Mouse (Mus musculus): Measurements from ENCODE around the gene Wdr6.
A peak's percentile ranks its signal among the peaks of the same experiment; 100 is the strongest.

DNA sequence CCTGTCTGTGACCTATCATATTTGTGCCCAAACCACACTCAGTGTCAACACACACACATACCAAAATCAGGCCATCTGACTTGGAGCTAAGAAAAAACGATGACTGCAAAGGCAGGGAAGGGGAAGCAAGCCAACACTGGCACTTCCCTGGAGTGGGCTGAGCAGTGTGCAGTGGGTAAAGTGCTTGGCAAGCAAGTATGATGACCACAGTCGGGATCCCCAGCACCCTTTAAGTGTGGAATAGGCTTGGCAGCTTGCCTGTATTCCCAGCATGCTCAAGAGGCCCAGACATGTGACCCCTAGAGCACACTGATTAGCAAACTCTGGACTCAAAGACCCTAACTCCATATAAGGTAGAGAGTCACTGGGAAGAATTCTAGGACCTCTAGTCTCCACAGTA, 48.0 kb upstream of the Wdr6 start:
- TF ChIP-seq EP300 (IDR thresholded peaks at IDR 0.05; ENCODE audit: insufficient read depth, low read depth, low read length) (peak; percentile 62; the same call in 1 of the 2 replicates), POLR2A (IDR thresholded peaks at IDR 0.05; ENCODE audit: insufficient read depth, low read depth, low read length) (no peak)
